Mouse (Mus musculus): ENCODE data around the gene Fbxw7.

The Fbxw7 gene

GRCm38 (mm10) chr3:84814762-84815381 is at the start of gene Fbxw7:
Fbxw7 (plus strand) TSS chr3:84815268.
- DNase-seq (ENCODE audit: extremely low read depth, low read depth): no peak

GRCm38 (mm10) chr3:84768940-84769339 is 46.1 kb upstream of the Fbxw7 start:
- no peak for DNase-seq (ENCODE audit: extremely low read depth, low read depth)

- DNase-seq (ENCODE audit: extremely low read depth, low read depth): no peak
Observed at GRCm38 (mm10) chr3:84769411-84769810, 45.7 kb upstream of the Fbxw7 start.

GRCm38 (mm10) chr3:84770518-84770917 is 44.5 kb upstream of the Fbxw7 start:
- no peak for DNase-seq (ENCODE audit: extremely low read depth, low read depth)

GRCm38 (mm10) chr3:84771980-84772379 is 43.1 kb upstream of the Fbxw7 start:
- peak; percentile 93 for DNase-seq (ENCODE audit: extremely low read depth, low read depth)

GRCm38 (mm10) chr3:84774246-84775066 is 40.6 kb upstream of the Fbxw7 start:
- DNase-seq (ENCODE audit: extremely low read depth, low read depth): no peak

GRCm38 (mm10) chr3:84775067-84775423 is 40.0 kb upstream of the Fbxw7 start:
- no peak for DNase-seq (ENCODE audit: extremely low read depth, low read depth)

GRCm38 (mm10) chr3:84775577-84775976 is 39.5 kb upstream of the Fbxw7 start:
- no peak for DNase-seq (ENCODE audit: extremely low read depth, low read depth)

- DNase-seq (ENCODE audit: extremely low read depth, low read depth): no peak
Observed at GRCm38 (mm10) chr3:84776084-84776483, 39.0 kb upstream of the Fbxw7 start.

- DNase-seq (ENCODE audit: extremely low read depth, low read depth): no peak
Observed at GRCm38 (mm10) chr3:84787914-84788313, 27.2 kb upstream of the Fbxw7 start.

- no peak for DNase-seq (ENCODE audit: extremely low read depth, low read depth)
Observed at GRCm38 (mm10) chr3:84804036-84804435, 11.0 kb upstream of the Fbxw7 start.

- DNase-seq (ENCODE audit: extremely low read depth, low read depth): no peak
Observed at GRCm38 (mm10) chr3:84806206-84806605, 8.9 kb upstream of the Fbxw7 start.

- no peak for DNase-seq (ENCODE audit: extremely low read depth, low read depth)
Observed at GRCm38 (mm10) chr3:84807826-84808225, 7.2 kb upstream of the Fbxw7 start.

GRCm38 (mm10) chr3:84808906-84809305 is 6.2 kb upstream of the Fbxw7 start:
- DNase-seq (ENCODE audit: extremely low read depth, low read depth): no peak

- DNase-seq (ENCODE audit: extremely low read depth, low read depth): no peak
Observed at GRCm38 (mm10) chr3:84810803-84811202, 4.3 kb upstream of the Fbxw7 start.

- DNase-seq (ENCODE audit: extremely low read depth, low read depth): peak; percentile 42
Observed at GRCm38 (mm10) chr3:84813436-84814156, 1.5 kb upstream of the Fbxw7 start.

GRCm38 (mm10) chr3:84814157-84814761 is 809 bp upstream of the Fbxw7 start:
- DNase-seq (ENCODE audit: extremely low read depth, low read depth): peak; percentile 99

- DNase-seq (ENCODE audit: extremely low read depth, low read depth): peak; percentile 42
Observed at GRCm38 (mm10) chr3:84815461-84815860, 393 bp downstream of the Fbxw7 start.

GRCm38 (mm10) chr3:84816951-84817350 is 1.9 kb downstream of the Fbxw7 start:
- no peak for DNase-seq (ENCODE audit: extremely low read depth, low read depth)

GRCm38 (mm10) chr3:84820654-84821201 is 5.7 kb downstream of the Fbxw7 start:
- no peak for DNase-seq (ENCODE audit: extremely low read depth, low read depth)

- no peak for DNase-seq (ENCODE audit: extremely low read depth, low read depth)
Observed at GRCm38 (mm10) chr3:84825990-84826389, 10.9 kb downstream of the Fbxw7 start.

- DNase-seq (ENCODE audit: extremely low read depth, low read depth): no peak
Observed at GRCm38 (mm10) chr3:84826405-84826804, 11.3 kb downstream of the Fbxw7 start.

Data from MEL-GATA-1-ER (cell line).